Mouse (Mus musculus) myocyte (in vitro differentiated cells): Measurements from ENCODE around the gene Stac3.

Experiments used
- MYOD1 ChIP-seq, 3 experiments: IDR thresholded peaks; one replicate each; pipeline ENCODE4 v1.6.1; 2011; ENCODE audit warnings: control low read depth in 2 of 3, low read depth in 2 of 3, mild to moderate bottlenecking in 2 of 3, moderate library complexity in 1 of 3; ENCODE audit not compliant: insufficient read length in 2 of 3, control insufficient read depth in 1 of 3
- POLR2A ChIP-seq: IDR thresholded peaks from one replicate; pipeline ENCODE4 v1.6.1; 2011; ENCODE audit warnings: low read depth, mild to moderate bottlenecking, control low read depth, moderate library complexity; ENCODE audit not compliant: insufficient read length

GRCm38 (mm10) chr10:127509837-127510701 lies 8.6 kb downstream of the Stac3 start:
- TF ChIP-seq POLR2A: no peak
- no peak for TF ChIP-seq MYOD1 (IDR thresholded peaks at IDR 0.05; ENCODE audit: control insufficient read depth in 1 of 3, insufficient read length in 2 of 3, low read depth in 2 of 3)
